Mouse (Mus musculus) midbrain, embryonic 15.5 days (tissue): ENCODE data around the gene BC024978. TPM values are rescaled to one million over a fixed set of nuclear protein-coding genes. Genes with fewer than 3 reads are reported as not detected.

Source experiments
- ATAC-seq: fragments of 200-750 bp; cut with Nextera tagmentation; replicated peaks from 2 replicates; pipeline ENCODE4 v1.8.0; 2017; ENCODE audit warnings: moderate TSS enrichment
- H3K27ac ChIP-seq: fragments of 300-500 bp; sonication (generic); 2 replicates; pipeline ENCODE4 v1.5.1; 2015; ENCODE audit warnings: mild to moderate bottlenecking, inconsistent platforms
- H3K27me3 ChIP-seq: fragments of 300-500 bp; sonication (generic); replicated peaks from 2 replicates; pipeline ENCODE4 v1.6.1; 2015; ENCODE audit warnings: inconsistent platforms
- H3K36me3 ChIP-seq: fragments of 300-500 bp; sonication (generic); replicated peaks from 2 replicates; pipeline ENCODE4 v1.6.1; 2015; ENCODE audit warnings: inconsistent platforms
- H3K4me1 ChIP-seq: fragments of 300-500 bp; sonication (generic); 2 replicates; pipeline ENCODE4 v1.6.1; 2015; ENCODE audit warnings: inconsistent platforms
- H3K4me2 ChIP-seq: fragments of 300-500 bp; sonication (generic); 2 replicates; pipeline ENCODE4 v1.6.1; 2015; ENCODE audit warnings: inconsistent platforms, mild to moderate bottlenecking, moderate library complexity
- H3K4me3 ChIP-seq: fragments of 300-500 bp; sonication (generic); 2 replicates; pipeline ENCODE4 v1.5.1; 2015; ENCODE audit warnings: mild to moderate bottlenecking, inconsistent platforms
- H3K9ac ChIP-seq: fragments of 300-500 bp; sonication (generic); 2 replicates; pipeline ENCODE4 v1.6.1; 2015; ENCODE audit warnings: mild to moderate bottlenecking, inconsistent platforms
- H3K9me3 ChIP-seq: fragments of 300-500 bp; sonication (generic); 2 replicates; pipeline ENCODE4 v1.6.1; 2016; ENCODE audit warnings: inconsistent platforms
- WGBS: fragments of 180-500 bp; shearing (Covaris S2); methylation state at CpG from one replicate; pipeline ENCODE4 v1.1.7; 2015; ENCODE audit warnings: mixed read lengths; 5-methylcytosine and 5-hydroxymethylcytosine counted together
- polyA plus RNA-seq: library from polyadenylated mRNA; unstranded; fragments of >200 nt; fragmentation: Nextera tagmentation; extraction: Ambion mirVana; gene quantifications from 2 replicates; pipeline ENCODE4 v1.2.1, GENCODE M21; 2015

The BC024978 gene
- polyA plus RNA-seq = 3.7 and 3.9 TPM in 2 replicates

GRCm38 (mm10) chr7:27195681-27196611, at the start of gene BC024978, which contains the start of gene Snrpa:
BC024978 (plus strand) TSS chr7:27195781.
Snrpa (minus strand) TSS chr7:27196271.
- H3K36me3 ChIP-seq = peaks cover 20% of the 10 kb centered on the region
- under 1% methylated on average over 64 of the region's 64 CpGs for WGBS
- H3K4me2 ChIP-seq = peak within 1 kb of the TSS; percentile 93
- H3K9ac ChIP-seq = peak within 1 kb of the TSS; percentile 68
- H3K4me1 ChIP-seq = peaks cover 35% of the 10 kb centered on the region
- ATAC-seq = peak; percentile 99
- H3K9me3 ChIP-seq = no peaks in the 10 kb centered on the region
- no peaks in the 10 kb centered on the region for H3K27me3 ChIP-seq
- peak within 1 kb of the TSS; percentile 72 for H3K4me3 ChIP-seq
- H3K27ac ChIP-seq = peak within 1 kb of the TSS; percentile 95

- H3K9ac ChIP-seq = no peak within 1 kb of the TSS
- ATAC-seq = 0 out of 2 replicates have a peak, but pooled peaks have one; percentile 22
- H3K36me3 ChIP-seq = peaks cover under 1% of the 10 kb centered on the region; the same call in 1 of the 2 replicates
- H3K4me3 ChIP-seq = no peak within 1 kb of the TSS
- H3K9me3 ChIP-seq = no peaks in the 10 kb centered on the region
- WGBS = 78% methylated on average over 10 of the region's 10 CpGs
- H3K4me1 ChIP-seq = no peaks in the 10 kb centered on the region
- H3K4me2 ChIP-seq = no peak within 1 kb of the TSS
- no peaks in the 10 kb centered on the region for H3K27me3 ChIP-seq
- H3K27ac ChIP-seq = no peak within 1 kb of the TSS
Observed at GRCm38 (mm10) chr7:27153205-27153764, 42.3 kb upstream of the BC024978 start, which contains the start of gene Cyp2t4. Cyp2t4 (plus strand) TSS chr7:27153714.

- H3K4me1 ChIP-seq = peaks cover 15% of the 10 kb centered on the region
- no peak overlapping the region for H3K4me2 ChIP-seq
- H3K9me3 ChIP-seq = no peaks in the 10 kb centered on the region
- no peaks in the 10 kb centered on the region for H3K27me3 ChIP-seq
- peaks cover 9% of the 10 kb centered on the region for H3K36me3 ChIP-seq
- 86% methylated on average over 13 of the region's 13 CpGs for WGBS
- H3K4me3 ChIP-seq = no peak overlapping the region
- no peak overlapping the region for H3K9ac ChIP-seq
- no peak for ATAC-seq
- no peak overlapping the region for H3K27ac ChIP-seq
Observed at GRCm38 (mm10) chr7:27156005-27156404, 39.6 kb upstream of the BC024978 start.

GRCm38 (mm10) chr7:27158171-27158570, 37.4 kb upstream of the BC024978 start:
- H3K36me3 ChIP-seq = peaks cover 9% of the 10 kb centered on the region
- WGBS = 95% methylated on average over 9 of the region's 9 CpGs
- H3K4me1 ChIP-seq = peaks cover 37% of the 10 kb centered on the region

GRCm38 (mm10) chr7:27159256-27159655, 36.3 kb upstream of the BC024978 start:
- no peaks in the 10 kb centered on the region for H3K9me3 ChIP-seq
- H3K4me1 ChIP-seq = peaks cover 47% of the 10 kb centered on the region
- H3K27me3 ChIP-seq = no peaks in the 10 kb centered on the region
- peaks cover 9% of the 10 kb centered on the region for H3K36me3 ChIP-seq
- ATAC-seq = no peak
- H3K27ac ChIP-seq = no peak overlapping the region
- 94% methylated on average over 6 of the region's 6 CpGs for WGBS
- H3K9ac ChIP-seq = no peak overlapping the region
- no peak overlapping the region for H3K4me2 ChIP-seq
- no peak overlapping the region for H3K4me3 ChIP-seq

More at GRCm38 (mm10) chr7:27158171-27158570, 37.4 kb upstream of the BC024978 start:
- H3K4me3 ChIP-seq = no peak overlapping the region
- H3K9me3 ChIP-seq = no peaks in the 10 kb centered on the region
- no peak for ATAC-seq
- no peak overlapping the region for H3K27ac ChIP-seq
- no peaks in the 10 kb centered on the region for H3K27me3 ChIP-seq
- no peak overlapping the region for H3K4me2 ChIP-seq
- H3K9ac ChIP-seq = no peak overlapping the region

GRCm38 (mm10) chr7:27159882-27160281, 35.7 kb upstream of the BC024978 start:
- Histone ChIP-seq H3K9me3 (no peaks in the 10 kb centered on the region), H3K4me2 (peak overlapping the region; percentile 4; the same call in 1 of the 2 replicates), H3K9ac (no peak overlapping the region), H3K36me3 (peaks cover 9% of the 10 kb centered on the region), H3K27ac (peak overlapping the region; percentile 49; the same call in 1 of the 2 replicates), H3K4me3 (no peak overlapping the region), H3K4me1 (peaks cover 54% of the 10 kb centered on the region), H3K27me3 (no peaks in the 10 kb centered on the region)
- 13% methylated on average over 8 of the region's 8 CpGs for WGBS
- ATAC-seq = peak; percentile 86

GRCm38 (mm10) chr7:27160921-27161320, 34.7 kb upstream of the BC024978 start:
- no peak for ATAC-seq
- Histone ChIP-seq H3K9me3 (no peaks in the 10 kb centered on the region), H3K4me3 (no peak overlapping the region), H3K4me1 (peaks cover 63% of the 10 kb centered on the region), H3K9ac (no peak overlapping the region), H3K36me3 (peaks cover 9% of the 10 kb centered on the region), H3K4me2 (no peak overlapping the region), H3K27ac (no peak overlapping the region), H3K27me3 (no peaks in the 10 kb centered on the region)
- WGBS = 85% methylated on average over 3 of the region's 3 CpGs

- Histone ChIP-seq H3K27me3 (no peaks in the 10 kb centered on the region), H3K27ac (no peak overlapping the region), H3K9me3 (no peaks in the 10 kb centered on the region), H3K4me2 (no peak overlapping the region), H3K4me1 (peaks cover 63% of the 10 kb centered on the region), H3K36me3 (peaks cover 9% of the 10 kb centered on the region), H3K4me3 (no peak overlapping the region), H3K9ac (no peak overlapping the region)
- no peak for ATAC-seq
- WGBS = 88% methylated on average over 4 of the region's 4 CpGs
Observed at GRCm38 (mm10) chr7:27161744-27162143, 33.8 kb upstream of the BC024978 start.

- peak overlapping the region; percentile 29; the same call in 1 of the 2 replicates for H3K9ac ChIP-seq
- H3K9me3 ChIP-seq = no peaks in the 10 kb centered on the region
- peak overlapping the region; percentile 90 for H3K4me2 ChIP-seq
- WGBS = 83% methylated on average over 5 of the region's 5 CpGs
- no peak overlapping the region for H3K27ac ChIP-seq
- peak overlapping the region; percentile 0; the same call in 1 of the 2 replicates for H3K4me3 ChIP-seq
- H3K36me3 ChIP-seq = peaks cover 9% of the 10 kb centered on the region
- no peak for ATAC-seq
- H3K4me1 ChIP-seq = peaks cover 73% of the 10 kb centered on the region
- no peaks in the 10 kb centered on the region for H3K27me3 ChIP-seq
Observed at GRCm38 (mm10) chr7:27162780-27163449, 32.7 kb upstream of the BC024978 start.

- no peak overlapping the region for H3K27ac ChIP-seq
- H3K4me1 ChIP-seq = peaks cover 73% of the 10 kb centered on the region
- H3K36me3 ChIP-seq = peaks cover 7% of the 10 kb centered on the region
- WGBS = 79% methylated on average over 5 of the region's 5 CpGs
- H3K9me3 ChIP-seq = no peaks in the 10 kb centered on the region
- H3K9ac ChIP-seq = peak overlapping the region; percentile 29; the same call in 1 of the 2 replicates
- peak overlapping the region; percentile 0; the same call in 1 of the 2 replicates for H3K4me3 ChIP-seq
- no peaks in the 10 kb centered on the region for H3K27me3 ChIP-seq
- no peak for ATAC-seq
- H3K4me2 ChIP-seq = peak overlapping the region; percentile 90
Observed at GRCm38 (mm10) chr7:27163450-27163805, 32.2 kb upstream of the BC024978 start.

- no peaks in the 10 kb centered on the region for H3K27me3 ChIP-seq
- no peaks in the 10 kb centered on the region for H3K36me3 ChIP-seq
- peak overlapping the region; percentile 29 for H3K9ac ChIP-seq
- peak overlapping the region; percentile 85 for H3K4me3 ChIP-seq
- H3K4me1 ChIP-seq = peaks cover 73% of the 10 kb centered on the region
- H3K9me3 ChIP-seq = no peaks in the 10 kb centered on the region
- ATAC-seq = no peak
- peak overlapping the region; percentile 90 for H3K4me2 ChIP-seq
- WGBS = 83% methylated on average over 33 of the region's 33 CpGs
- no peak overlapping the region for H3K27ac ChIP-seq
Observed at GRCm38 (mm10) chr7:27164112-27164947, 31.3 kb upstream of the BC024978 start.
